Mouse (Mus musculus) left cerebral cortex, postnatal 36 days (tissue): ENCODE measurements at regions not wholly inside any gene's neighbourhood (a gene's known extent, or its start where the extent isn't known, plus 50 kb on each side); places are given as distances from the start of the nearest gene placed in this dataset.

ENCODE experiments used
- DNase-seq, 2 experiments: peaks; one replicate each; pipeline ENCODE4 v3.0.0; 2021 to 2022; ENCODE audit warnings: low spot score in 2 of 2, mixed read lengths in 1 of 2
- intact Hi-C: fragments of 180-260 bp; cut with DNase I; formaldehyde crosslinking; loops from one replicate; pipeline ENCODE4 v1.15.1; 2025

DNA sequence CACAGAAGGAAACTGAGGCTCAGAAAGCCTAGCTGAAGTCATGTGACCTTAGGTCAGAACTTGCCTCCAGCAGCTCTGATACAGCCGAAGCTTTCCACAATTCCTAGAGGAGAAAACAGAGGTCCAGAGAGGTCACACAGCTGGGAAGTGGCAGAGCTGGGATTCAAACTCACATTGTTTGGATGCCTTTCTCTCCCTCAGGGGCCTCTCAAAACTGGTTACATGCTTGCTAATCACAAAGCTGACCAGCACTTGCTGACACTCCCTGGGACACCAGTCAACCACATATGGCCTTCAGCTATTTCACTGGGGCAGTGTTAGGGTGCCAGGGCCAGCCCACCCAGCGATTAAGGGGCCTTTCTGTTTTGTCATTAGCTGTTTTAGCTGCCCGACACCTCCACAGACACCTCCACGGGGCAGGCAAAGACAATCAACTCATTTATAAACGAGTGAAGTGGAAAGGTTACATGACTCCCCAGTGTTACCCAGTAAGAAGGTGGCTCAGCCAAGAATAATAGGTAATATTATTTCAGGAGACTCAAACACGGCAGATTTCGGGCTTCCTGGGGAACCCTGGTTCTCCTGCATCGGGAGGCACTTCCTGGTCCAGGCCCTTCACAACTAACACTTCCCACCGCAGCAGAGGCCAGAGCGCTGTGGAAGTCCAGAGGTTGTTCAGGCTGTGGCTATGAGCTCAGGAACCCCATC is 71.4 kb downstream of the 2410131K14Rik start:
- no peak for DNase-seq
- intact Hi-C loops, result no loop called here

DNA sequence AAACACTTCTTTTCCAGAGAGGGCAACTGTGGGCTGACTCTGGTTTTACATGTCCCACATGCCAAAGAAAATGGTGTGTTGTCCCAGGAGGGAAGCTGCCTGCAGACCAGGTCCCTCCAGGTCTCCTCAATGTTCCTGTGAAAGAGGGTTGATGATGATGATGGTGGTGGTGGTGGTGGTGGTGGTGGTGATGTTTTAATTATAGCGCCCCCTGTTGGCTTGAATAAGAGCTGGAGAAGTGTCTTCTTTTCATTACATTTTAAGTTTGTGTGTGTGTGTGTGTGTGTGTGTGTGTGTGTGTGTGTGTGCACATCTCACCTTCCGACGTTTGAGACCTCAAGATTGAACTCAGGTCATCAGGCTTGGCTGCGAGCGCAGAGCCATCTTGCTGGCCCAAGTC is 73.0 kb downstream of the 2410131K14Rik start:
- intact Hi-C loops, result no loop called here

DNA sequence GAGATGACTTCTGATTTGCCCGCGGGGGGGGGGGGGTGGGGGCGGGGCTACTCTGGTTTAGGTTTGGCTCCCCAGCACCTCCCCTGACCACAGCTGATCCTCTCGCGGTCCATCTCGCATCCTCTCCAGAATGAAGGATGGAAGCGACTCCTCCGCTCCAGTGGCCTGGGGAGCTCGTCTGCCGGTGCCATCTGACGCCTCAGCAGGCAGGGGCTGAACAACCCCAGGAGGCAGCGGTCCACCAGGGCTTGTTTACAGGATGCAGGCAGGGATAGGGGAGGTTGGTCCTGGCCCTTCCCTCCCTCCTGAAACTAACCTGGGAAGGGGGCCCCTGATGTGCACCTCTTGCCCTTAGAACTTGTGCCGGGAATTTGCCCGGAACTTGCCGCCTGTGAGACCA is 73.9 kb downstream of the 2410131K14Rik start:
- DNase-seq, result no peak
- intact Hi-C loops, result no loop called here

More for the DNA sequence above, 73.0 kb downstream of the 2410131K14Rik start:
- DNase-seq, result no peak

DNA sequence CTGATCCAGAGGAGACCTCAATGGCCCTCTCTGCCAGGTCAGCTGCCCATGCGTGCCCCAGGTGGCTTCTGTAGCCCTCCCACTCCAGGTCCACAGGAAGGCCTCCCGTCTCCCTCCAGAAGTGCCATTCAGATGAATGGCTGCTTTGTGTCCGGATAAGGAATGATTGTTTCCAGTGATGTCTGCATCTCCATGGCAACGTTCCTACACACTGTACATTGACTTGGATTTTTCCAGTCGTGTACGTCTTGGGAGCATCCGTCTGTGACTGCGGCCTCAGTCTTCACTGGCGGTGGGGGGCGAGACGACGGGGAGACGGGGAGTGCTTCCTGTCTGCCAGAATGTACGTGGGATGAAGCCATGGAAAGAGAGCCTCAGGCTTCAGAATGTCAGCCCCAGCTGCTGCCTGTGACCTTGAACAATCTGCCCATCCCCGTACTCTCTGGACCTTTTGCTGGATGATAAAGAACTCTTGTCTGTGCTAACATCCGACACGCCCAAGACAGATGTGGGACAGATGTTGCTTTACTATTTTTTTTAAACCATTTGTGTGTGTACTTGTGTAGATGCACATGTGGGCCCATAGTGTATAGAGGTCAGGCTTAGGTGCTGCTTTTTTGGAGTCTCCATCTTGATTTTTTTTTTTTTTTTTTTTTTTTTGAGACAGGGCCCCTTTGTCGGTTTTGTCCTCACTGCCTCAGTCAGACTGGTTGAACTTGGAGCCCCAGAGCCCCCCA is 76.9 kb downstream of the 2410131K14Rik start:
- intact Hi-C loops, result no loop called here
- peak; percentile 40 to 57 for DNase-seq

DNA sequence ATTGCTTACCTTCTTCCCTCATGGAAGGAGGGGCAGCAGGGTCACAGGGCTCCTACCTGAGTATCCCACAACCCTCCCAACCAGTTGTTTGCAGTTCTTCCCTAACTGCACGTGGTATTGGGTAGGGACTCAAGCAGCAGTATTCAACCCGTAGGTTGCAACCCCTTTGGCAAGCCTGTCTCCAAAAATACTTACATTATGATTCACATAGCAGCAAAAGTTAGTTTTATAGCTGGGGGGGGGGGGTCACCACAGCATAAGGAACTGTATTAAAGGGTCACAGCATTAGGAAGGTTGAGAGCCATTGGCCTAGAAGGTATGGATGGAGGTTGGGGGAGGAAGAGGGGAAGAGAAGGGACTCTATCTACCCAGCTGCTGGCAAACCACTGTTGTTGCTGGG is 78.1 kb downstream of the 2410131K14Rik start:
- DNase-seq, result no peak
- intact Hi-C loops, result no loop called here

DNA sequence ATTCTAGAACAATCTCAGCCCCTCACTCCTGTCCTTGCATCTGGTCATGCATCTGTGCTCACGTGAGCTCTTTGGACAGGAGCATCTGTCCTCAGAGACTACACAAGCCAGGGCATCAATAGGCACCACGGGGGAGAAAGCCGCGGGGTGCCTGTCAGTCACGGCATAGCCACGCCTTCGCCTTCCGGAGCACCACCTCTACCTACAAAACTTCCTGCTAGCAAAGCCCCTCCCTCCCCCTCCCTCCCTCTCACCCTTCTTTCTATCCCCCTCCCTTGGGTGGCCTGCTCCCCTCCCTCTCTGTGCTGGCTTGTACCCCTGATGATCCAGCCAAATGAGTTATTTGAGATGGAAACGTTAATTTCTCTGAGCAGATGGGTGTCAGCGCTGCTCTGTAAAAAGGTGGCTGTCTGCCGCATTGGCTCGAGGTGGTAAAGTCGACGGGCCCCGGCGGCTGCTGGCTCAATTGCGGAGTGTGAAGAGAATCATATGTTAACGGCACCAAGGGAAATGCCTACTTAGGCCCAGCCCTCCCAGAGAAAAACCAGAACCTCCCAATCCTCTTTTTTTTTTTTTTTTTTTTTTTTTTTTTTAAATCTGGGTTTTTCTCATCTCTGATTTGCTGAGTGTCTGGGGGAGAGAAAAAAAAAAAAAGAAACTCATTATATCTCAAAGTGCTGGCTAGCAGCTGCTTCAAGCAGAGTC is 82.0 kb downstream of the 2410131K14Rik start:
- intact Hi-C loops, result loop anchor here (5.0 kb wide), 1 partner anchor 55 kb away; no protein-coding TSS in a partner anchor
- DNase-seq, result peak; percentile 47 to 55

DNA sequence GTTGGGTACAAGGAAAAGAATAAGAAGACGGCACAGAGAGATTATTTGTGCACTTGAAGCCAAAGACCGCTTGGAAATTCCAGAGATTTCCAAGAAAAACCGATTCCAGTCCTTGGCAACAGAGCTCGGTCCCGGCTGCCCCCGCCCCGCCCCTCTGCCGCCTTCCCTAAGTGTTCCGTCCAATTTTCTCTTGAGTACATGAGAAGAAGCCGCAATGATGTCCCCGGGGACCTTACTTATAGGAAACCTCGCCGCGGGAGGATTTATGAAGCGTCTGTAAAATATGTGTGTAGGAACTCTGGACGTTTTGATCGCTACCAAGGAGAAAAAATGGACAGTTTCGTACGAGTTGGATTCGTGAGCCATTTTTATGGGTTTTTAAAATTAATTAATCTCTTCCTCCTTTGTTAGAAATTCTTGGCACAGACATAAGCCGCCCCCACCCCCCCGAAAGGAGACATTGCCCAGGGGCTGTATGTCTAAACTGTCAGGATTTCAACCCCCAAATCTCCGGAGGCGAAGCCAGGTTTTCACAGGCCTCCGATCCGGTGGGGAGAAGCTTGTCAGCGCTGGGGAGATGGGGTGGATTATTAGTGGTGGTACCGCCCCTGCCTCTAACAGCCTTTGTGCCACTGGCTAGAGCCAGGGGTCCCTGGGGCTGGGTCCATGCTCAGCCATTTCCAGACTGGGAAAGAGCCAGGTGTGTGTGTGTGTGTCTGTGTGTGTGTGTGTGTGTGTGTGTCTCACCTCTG is 83.1 kb downstream of the 2410131K14Rik start:
- intact Hi-C loops, result loop anchor here (5.0 kb wide), 1 partner anchor 56 kb away; no protein-coding TSS in a partner anchor
- no peak for DNase-seq

DNA sequence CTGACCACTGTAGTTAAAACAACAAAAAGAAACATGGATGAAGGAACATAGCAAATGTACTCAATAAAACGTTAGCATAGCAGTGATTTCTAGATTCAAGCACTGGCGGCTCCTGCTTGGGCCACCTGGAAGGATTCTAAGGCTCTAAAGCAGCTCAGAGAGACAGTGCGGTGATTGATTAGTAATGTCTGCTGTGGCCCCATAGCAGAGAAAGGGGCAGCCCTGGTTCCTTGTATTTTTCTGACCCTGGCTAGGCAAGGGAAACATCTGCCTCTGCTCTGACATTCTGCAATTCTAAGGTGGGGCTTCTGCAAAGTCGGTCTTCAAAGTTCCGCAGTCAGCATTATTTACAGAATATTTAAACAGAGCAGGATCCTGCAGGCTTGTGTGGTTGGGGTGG is 84.1 kb downstream of the 2410131K14Rik start:
- DNase-seq, result no peak
- intact Hi-C loops, result loop anchor here (5.0 kb wide), 1 partner anchor 57 kb away; no protein-coding TSS in a partner anchor

DNA sequence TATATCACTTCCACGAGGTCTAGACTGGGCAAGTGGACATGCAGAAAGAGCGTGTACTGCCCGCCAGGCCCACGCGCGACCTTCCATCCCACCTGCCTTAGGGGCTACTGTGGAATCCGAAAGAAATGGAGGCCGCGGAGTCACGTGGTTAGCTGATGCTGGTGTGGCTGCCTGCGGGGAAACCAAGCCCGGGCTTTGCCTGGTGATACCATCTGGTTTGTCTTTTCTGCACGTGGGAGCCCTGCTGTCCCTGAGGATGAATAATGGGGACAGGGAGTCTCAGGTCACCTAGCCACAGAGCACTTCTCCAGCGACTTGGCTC is 86.2 kb downstream of the 2410131K14Rik start:
- DNase-seq, result peak in 1 of 2 experiments; percentile 75
- intact Hi-C loops, result loop anchor here (1.0 to 10.0 kb wide), 3 partner anchors 228 to 404 kb away; no protein-coding TSS in a partner anchor

DNA sequence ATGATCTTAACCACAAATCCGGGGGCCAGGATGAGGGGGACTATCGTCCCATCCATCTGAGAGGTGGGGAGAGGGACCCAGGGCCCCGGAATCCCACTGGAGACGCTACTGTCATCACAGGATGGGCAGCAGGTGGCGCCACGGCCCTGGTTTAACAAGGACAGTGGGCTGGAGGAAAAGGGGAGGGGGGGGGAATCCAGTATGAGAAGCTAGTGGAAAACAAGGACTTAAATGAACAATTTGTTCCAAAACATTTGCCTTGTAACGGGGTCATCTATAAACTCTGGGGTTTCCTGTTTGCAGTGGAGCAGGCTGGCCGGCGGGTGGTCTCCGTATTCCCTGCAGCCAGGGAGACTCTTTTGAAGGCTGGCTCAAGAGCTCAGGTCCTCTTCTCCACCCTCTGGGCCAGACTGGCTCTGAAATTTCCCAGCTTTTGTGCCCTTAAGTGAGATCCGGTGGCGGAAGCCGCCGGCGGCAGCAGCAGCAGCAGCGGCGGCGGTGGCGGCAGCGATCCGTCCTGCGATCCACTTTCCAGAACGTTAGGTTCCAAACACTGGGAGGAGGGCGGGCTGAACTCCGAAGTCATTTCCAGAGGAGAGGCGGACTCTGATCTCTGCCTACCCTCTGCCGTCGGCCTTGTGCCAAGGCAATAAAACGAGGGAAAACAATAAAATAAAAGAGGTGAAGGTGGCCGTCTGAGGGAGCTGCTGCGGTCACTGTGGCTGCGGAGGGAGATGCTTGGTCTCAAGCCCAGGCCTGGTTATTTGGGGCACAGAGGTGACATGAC is 86.8 kb downstream of the 2410131K14Rik start:
- DNase-seq, result peak; percentile 78 to 85
- intact Hi-C loops, result loop anchor here (1.0 to 10.0 kb wide), 3 partner anchors 228 to 403 kb away; no protein-coding TSS in a partner anchor

DNA sequence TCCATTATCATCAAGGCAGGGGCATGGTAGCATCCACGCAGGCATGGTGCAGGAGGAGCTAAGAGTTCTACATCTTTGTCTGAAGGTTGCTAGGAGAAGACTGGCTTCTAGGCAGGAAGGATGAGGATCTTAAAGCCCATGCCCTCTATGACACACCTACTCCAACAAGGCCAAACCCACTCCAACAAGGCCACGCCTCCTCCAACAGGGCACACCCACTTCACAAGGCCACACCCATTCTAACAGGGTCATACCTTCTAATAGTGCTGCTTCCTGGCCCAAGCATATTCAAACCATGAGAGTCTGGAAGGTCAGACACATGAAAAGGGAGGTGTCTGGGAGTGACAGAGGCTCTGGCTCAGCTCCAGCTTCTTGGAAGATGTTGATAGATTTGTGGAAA is 89.0 kb downstream of the 2410131K14Rik start:
- no peak for DNase-seq
- intact Hi-C loops, result loop anchor here (5.0 to 10.0 kb wide), 2 partner anchors 318 to 401 kb away; no protein-coding TSS in a partner anchor

DNA sequence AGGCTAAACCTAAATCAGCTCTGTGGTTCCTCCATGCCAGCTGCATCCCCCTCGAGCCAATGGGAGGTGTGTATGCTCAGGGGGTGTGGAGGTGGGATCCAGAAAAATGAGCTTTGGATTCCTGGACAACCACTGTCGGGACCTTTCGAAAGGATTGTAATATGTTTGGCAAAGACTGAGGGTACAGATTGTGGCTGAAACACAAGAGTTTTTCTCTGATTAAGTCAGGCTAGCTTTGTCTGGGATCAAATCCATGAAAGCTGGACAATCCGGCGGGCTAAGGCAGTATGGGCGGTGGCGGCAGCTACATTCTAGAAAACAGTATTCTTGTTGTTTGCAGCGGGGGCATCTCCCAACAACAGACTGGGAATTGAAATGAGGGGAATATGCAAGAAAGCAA is 93.2 kb downstream of the 2410131K14Rik start:
- intact Hi-C loops, result loop anchor here (10.0 kb wide), 1 partner anchor 397 kb away; no protein-coding TSS in a partner anchor
- no peak for DNase-seq

DNA sequence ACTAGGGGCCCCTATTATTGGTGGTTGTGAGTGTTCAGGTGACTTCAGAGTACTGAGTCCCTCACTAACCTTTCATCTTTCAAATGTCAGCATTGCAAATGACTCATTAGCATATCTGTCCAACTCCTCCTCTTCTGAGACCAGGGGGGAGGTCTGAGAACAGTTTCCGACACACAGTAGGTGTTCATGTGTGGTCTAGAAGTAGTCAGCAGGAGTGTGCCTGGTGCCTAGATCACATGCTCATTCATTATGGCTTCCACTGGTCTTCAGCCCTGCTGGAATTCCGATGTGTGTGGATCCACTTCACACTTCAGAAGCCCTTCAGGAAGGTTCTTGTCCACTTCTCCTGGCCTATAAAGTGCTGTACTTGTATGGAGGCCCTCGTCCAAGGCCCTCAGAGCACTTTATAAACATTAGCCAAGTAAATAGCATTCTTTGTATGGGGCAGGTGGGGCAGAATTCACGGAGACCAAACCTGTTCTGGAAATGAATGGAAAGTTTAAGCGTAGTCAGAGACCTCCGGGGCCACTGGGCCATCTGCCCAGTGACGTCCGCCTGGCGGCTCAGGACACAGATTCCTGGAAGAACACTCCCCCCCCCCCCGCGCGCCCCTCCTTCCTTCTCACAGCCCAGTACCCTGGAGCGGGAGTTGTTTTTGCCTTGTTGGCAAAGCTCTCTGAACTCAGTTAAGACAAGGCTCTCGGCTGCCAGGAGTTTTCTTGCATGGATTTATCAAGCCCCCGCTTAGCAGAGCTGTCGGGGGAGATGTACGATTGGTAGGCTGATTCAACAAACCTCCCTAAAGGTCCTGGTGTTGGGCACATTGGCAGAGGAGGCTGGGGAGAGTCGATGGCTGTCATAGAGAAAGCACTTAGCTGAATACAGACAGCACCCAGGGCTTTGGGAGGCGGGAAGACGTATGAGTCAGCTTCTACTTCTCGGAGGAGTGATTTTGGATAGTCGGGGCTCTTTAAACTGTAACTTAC is 94.9 kb downstream of the 2410131K14Rik start:
- intact Hi-C loops, result loop anchor here (5.0 to 10.0 kb wide), 2 partner anchors 82 to 395 kb away; no protein-coding TSS in a partner anchor

DNA sequence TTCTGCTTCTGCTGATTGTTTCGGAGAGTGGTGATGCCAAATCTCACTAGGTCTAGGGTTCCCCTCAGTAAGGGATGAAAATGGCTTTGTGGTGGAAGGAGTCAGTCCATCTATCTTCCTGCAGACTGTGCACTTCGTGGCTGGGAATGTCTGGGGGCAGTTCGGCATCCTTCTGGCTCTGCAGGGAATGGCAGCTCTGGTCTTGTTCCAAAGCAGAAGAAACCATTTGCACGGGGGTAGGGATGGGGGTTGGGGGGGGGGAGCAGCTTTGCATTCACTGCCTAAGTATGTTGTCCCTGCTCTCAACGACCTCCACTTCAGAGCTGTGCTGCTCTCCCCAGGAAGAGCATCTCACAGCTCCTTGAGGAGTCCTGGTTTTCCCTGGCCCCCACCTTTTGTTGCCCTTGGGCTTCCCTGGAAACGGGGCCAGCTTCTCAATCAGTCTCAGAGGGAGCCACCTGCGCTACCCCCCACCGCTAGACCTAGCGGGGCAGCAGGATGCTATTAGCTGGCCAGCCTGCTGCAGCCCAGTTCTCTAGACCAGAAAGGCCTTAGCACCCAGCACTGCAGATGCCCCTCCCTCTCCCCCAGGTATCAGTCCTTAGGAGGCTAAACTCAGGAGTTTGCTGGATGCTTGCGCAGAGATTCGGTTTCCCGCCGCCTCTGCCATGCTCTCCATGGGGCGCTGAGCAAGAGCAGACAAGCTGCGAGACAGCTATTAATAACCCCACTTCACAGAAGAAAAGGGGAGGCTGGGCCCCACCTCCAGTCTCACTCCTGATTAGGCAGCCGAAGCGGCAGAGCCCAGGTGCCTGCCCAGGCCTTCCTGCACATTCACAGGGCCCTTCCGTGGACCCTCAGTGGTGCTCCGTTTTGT is 98.7 kb downstream of the 2410131K14Rik start:
- intact Hi-C loops, result loop anchor here (5.0 kb wide), 1 partner anchor 79 kb away; no protein-coding TSS in a partner anchor

More for the DNA sequence above, 94.9 kb downstream of the 2410131K14Rik start:
- DNase-seq, result peak in 1 of 2 experiments; percentile 44

DNA sequence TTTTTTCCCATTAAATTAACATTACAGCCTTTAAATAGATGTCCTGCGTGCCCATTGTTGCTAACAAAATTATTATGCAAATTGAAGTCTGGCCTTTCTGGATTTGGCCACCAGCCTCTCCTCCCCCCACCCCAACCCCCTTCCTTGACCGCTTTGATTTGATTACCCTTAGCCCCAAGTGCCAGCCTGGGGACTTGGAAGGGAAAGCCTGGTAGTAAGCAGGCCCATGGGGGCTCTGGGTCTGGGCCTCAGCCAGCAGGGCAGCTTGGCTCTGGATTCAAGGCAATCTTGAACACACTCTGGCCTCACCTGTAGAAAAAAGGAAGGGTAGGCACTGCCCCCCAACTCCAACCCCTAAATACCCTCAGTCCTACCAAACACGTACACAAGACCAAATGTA is 100.2 kb downstream of the 2410131K14Rik start:
- DNase-seq, result no peak
- intact Hi-C loops, result no loop called here

More for the DNA sequence above, 98.7 kb downstream of the 2410131K14Rik start:
- peak in 1 of 2 experiments; percentile 64 for DNase-seq

DNA sequence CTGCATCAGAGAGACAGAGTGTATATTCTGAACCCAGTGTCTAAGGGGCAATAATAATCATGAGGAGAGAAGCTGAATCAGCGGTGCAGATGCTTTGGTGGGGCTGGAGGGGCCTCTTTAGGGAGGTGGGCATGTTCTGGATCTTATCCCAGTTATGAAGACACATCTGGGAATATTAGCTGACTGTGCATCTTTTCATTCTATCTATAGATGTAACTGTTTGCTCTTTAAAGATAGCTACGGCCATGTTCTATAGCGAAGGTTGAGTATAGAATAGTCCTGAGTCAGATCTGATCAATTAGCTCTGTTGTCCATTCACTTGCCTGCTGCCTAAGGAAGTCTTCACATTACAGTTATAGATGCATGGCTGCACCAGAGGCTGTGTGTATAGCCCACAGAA is 104.0 kb downstream of the 2410131K14Rik start:
- intact Hi-C loops, result no loop called here
- no peak for DNase-seq
